Mouse (Mus musculus) c-Kit-positive CD71-negative TER-119-negative erythroid progenitor cells, embryonic 14.5 days (primary cell): ENCODE data around the gene Sox4.
A peak's percentile ranks its signal among the peaks of the same experiment; 100 is the strongest.

Experiments
- DNase-seq: peaks from one replicate; pipeline ENCODE4 v3.0.0-alpha.2; 2013; ENCODE audit warnings: low read depth

Sox4 gene

GRCm38 (mm10) chr13:28953581-28953991 is at the start of gene Sox4:
Sox4 (minus strand) TSS chr13:28953713.
- peak; percentile 95 for DNase-seq

- DNase-seq, result no peak
These were observed 38.6 kb upstream of the Sox4 start for GRCm38 (mm10) chr13:28991899-28992664.

- no peak for DNase-seq
These were observed 35.5 kb upstream of the Sox4 start for GRCm38 (mm10) chr13:28988751-28989703.

GRCm38 (mm10) chr13:28980681-28981080 is 27.2 kb upstream of the Sox4 start:
- no peak for DNase-seq

GRCm38 (mm10) chr13:28975011-28975410 is 21.5 kb upstream of the Sox4 start:
- DNase-seq, result no peak

- DNase-seq, result no peak
These were observed 21.1 kb upstream of the Sox4 start for GRCm38 (mm10) chr13:28974597-28974996.

GRCm38 (mm10) chr13:28960916-28961315 is 7.4 kb upstream of the Sox4 start:
- no peak for DNase-seq

- peak; percentile 71 for DNase-seq
These were observed 6.0 kb upstream of the Sox4 start for GRCm38 (mm10) chr13:28959458-28959978.

- no peak for DNase-seq
These were observed 5.5 kb upstream of the Sox4 start for GRCm38 (mm10) chr13:28959068-28959440.

- no peak for DNase-seq
These were observed 4.9 kb upstream of the Sox4 start for GRCm38 (mm10) chr13:28958211-28959067.

GRCm38 (mm10) chr13:28957765-28958164 is 4.3 kb upstream of the Sox4 start:
- peak; percentile 79 for DNase-seq

GRCm38 (mm10) chr13:28952576-28953571 is 639 bp downstream of the Sox4 start:
- DNase-seq, result no peak

GRCm38 (mm10) chr13:28951691-28952575 is 1.6 kb downstream of the Sox4 start:
- DNase-seq, result no peak

- DNase-seq, result no peak
These were observed 2.7 kb downstream of the Sox4 start for GRCm38 (mm10) chr13:28950623-28951491.

GRCm38 (mm10) chr13:28950266-28950622 is 3.3 kb downstream of the Sox4 start:
- DNase-seq, result no peak

GRCm38 (mm10) chr13:28949279-28949915 is 4.1 kb downstream of the Sox4 start:
- no peak for DNase-seq

- DNase-seq, result no peak
These were observed 5.0 kb downstream of the Sox4 start for GRCm38 (mm10) chr13:28948541-28948940.
